Mouse (Mus musculus): ENCODE results near the gene Sec1. TPM values are rescaled to one million over a fixed set of nuclear protein-coding genes. Genes with fewer than 3 reads are reported as not detected.

Sec1 gene
- total and polyA plus RNA-seq, 3 experiments: 0.16 to 0.25 (median 0.16) TPM

GRCm38 (mm10) chr7:45702809-45703520 lies 8.8 kb upstream of the Sec1 start:
- intact Hi-C loops (cut with DNase I): loop anchor here (5.0 kb wide), 3 partner anchors 176 to 1151 kb away; partner anchors contain the start of genes Nr1h2, Plekha4 and Ppp1r15a
- 0 out of 2 replicates have a peak, but pooled peaks cover 3% of the 10 kb centered on the region for H3K27me3 ChIP-seq (ENCODE audit: control insufficient read depth, insufficient read depth, low read length)
- no peak for DNase-seq
- no peak overlapping the region for H3K4me3 ChIP-seq
- no peaks in the 10 kb centered on the region for H3K79me2 ChIP-seq (replicated peaks; ENCODE audit: control insufficient read depth, insufficient read depth, low read length)
- H3K9ac ChIP-seq (ENCODE audit: low read depth, low read length): no peak overlapping the region
- H3K4me1 ChIP-seq (ENCODE audit: control insufficient read depth, insufficient read depth, low read length): peaks cover 9% of the 10 kb centered on the region
- WGBS: 87% methylated on average over 17 of the region's 17 CpGs
- H3K27ac ChIP-seq: no peak overlapping the region
- TF ChIP-seq POLR2A (IDR thresholded peaks at IDR 0.05; ENCODE audit: insufficient read depth, low read depth, low read length): no peak
- no peak for TF ChIP-seq CTCF (IDR thresholded peaks at IDR 0.05)
- no peak for TF ChIP-seq EP300 (IDR thresholded peaks at IDR 0.05; ENCODE audit: insufficient read depth, low read depth, low read length)
- peaks cover 1% of the 10 kb centered on the region; the same call in 1 of the 2 replicates for H3K36me3 ChIP-seq (ENCODE audit: control insufficient read depth, insufficient read depth, low read length)

GRCm38 (mm10) chr7:45702316-45702715 lies 8.1 kb upstream of the Sec1 start:
- Histone ChIP-seq H3K27ac (no peak overlapping the region), H3K79me2 (replicated peaks; ENCODE audit: control insufficient read depth, insufficient read depth, low read length) (no peaks in the 10 kb centered on the region), H3K36me3 (ENCODE audit: control insufficient read depth, insufficient read depth, low read length) (no peaks in the 10 kb centered on the region), H3K9ac (ENCODE audit: low read depth, low read length) (no peak overlapping the region), H3K4me1 (ENCODE audit: control insufficient read depth, insufficient read depth, low read length) (peaks cover 9% of the 10 kb centered on the region), H3K4me3 (no peak overlapping the region), H3K27me3 (ENCODE audit: control insufficient read depth, insufficient read depth, low read length) (0 out of 2 replicates have a peak, but pooled peaks cover 3% of the 10 kb centered on the region)
- no peak for TF ChIP-seq EP300 (IDR thresholded peaks at IDR 0.05; ENCODE audit: insufficient read depth, low read depth, low read length)
- TF ChIP-seq CTCF (IDR thresholded peaks at IDR 0.05): no peak
- no peak for TF ChIP-seq POLR2A (IDR thresholded peaks at IDR 0.05; ENCODE audit: insufficient read depth, low read depth, low read length)
- WGBS: 88% methylated on average over 11 of the region's 11 CpGs
- DNase-seq: no peak
- intact Hi-C loops (cut with DNase I): loop anchor here (5.0 kb wide), 3 partner anchors 175 to 1150 kb away; partner anchors contain the start of genes Nr1h2, Plekha4 and Ppp1r15a

GRCm38 (mm10) chr7:45701607-45702006 lies 7.4 kb upstream of the Sec1 start:
- WGBS: 88% methylated on average over 11 of the region's 11 CpGs

GRCm38 (mm10) chr7:45701072-45701471 lies 6.9 kb upstream of the Sec1 start:
- TF ChIP-seq EP300 (IDR thresholded peaks at IDR 0.05; ENCODE audit: insufficient read depth, low read depth, low read length) (no peak), CTCF (IDR thresholded peaks at IDR 0.05) (no peak), POLR2A (IDR thresholded peaks at IDR 0.05; ENCODE audit: insufficient read depth, low read depth, low read length) (no peak)
- DNase-seq: peak in 1 of 2 experiments; percentile 59
- Histone ChIP-seq H3K27me3 (ENCODE audit: control insufficient read depth, insufficient read depth, low read length) (0 out of 2 replicates have a peak, but pooled peaks cover 3% of the 10 kb centered on the region), H3K27ac (peak overlapping the region; percentile 47), H3K9ac (ENCODE audit: low read depth, low read length) (peak overlapping the region; percentile 18; the same call in 1 of the 2 replicates), H3K4me3 (peak overlapping the region; percentile 44; the same call in 1 of the 2 replicates), H3K4me1 (ENCODE audit: control insufficient read depth, insufficient read depth, low read length) (peaks cover 9% of the 10 kb centered on the region), H3K36me3 (ENCODE audit: control insufficient read depth, insufficient read depth, low read length) (no peaks in the 10 kb centered on the region), H3K79me2 (replicated peaks; ENCODE audit: control insufficient read depth, insufficient read depth, low read length) (no peaks in the 10 kb centered on the region)
- intact Hi-C loops (cut with DNase I): loop anchor here (5.0 kb wide), 3 partner anchors 174 to 1149 kb away; partner anchors contain the start of genes Nr1h2, Plekha4 and Ppp1r15a
- 35% methylated on average over 11 of the region's 11 CpGs for WGBS

More at GRCm38 (mm10) chr7:45701607-45702006, 7.4 kb upstream of the Sec1 start:
- TF ChIP-seq POLR2A (IDR thresholded peaks at IDR 0.05; ENCODE audit: insufficient read depth, low read depth, low read length) (no peak), CTCF (IDR thresholded peaks at IDR 0.05) (no peak), EP300 (IDR thresholded peaks at IDR 0.05; ENCODE audit: insufficient read depth, low read depth, low read length) (no peak)
- H3K27ac ChIP-seq: no peak overlapping the region; the same call in 1 of the 2 replicates
- no peak overlapping the region for H3K9ac ChIP-seq (ENCODE audit: low read depth, low read length)
- H3K4me3 ChIP-seq: no peak overlapping the region
- intact Hi-C loops (cut with DNase I): loop anchor here (5.0 kb wide), 3 partner anchors 174 to 1149 kb away; partner anchors contain the start of genes Nr1h2, Plekha4 and Ppp1r15a
- H3K36me3 ChIP-seq (ENCODE audit: control insufficient read depth, insufficient read depth, low read length): no peaks in the 10 kb centered on the region
- H3K27me3 ChIP-seq (ENCODE audit: control insufficient read depth, insufficient read depth, low read length): 0 out of 2 replicates have a peak, but pooled peaks cover 3% of the 10 kb centered on the region
- H3K4me1 ChIP-seq (ENCODE audit: control insufficient read depth, insufficient read depth, low read length): peaks cover 9% of the 10 kb centered on the region
- DNase-seq: no peak
- no peaks in the 10 kb centered on the region for H3K79me2 ChIP-seq (replicated peaks; ENCODE audit: control insufficient read depth, insufficient read depth, low read length)

GRCm38 (mm10) chr7:45700301-45701015 lies 6.3 kb upstream of the Sec1 start:
- under 1% methylated on average over 20 of the region's 20 CpGs for WGBS
- Histone ChIP-seq H3K4me3 (peak overlapping the region; percentile 44), H3K9ac (ENCODE audit: low read depth, low read length) (peak overlapping the region; percentile 68), H3K27me3 (ENCODE audit: control insufficient read depth, insufficient read depth, low read length) (0 out of 2 replicates have a peak, but pooled peaks cover 3% of the 10 kb centered on the region), H3K27ac (peak overlapping the region; percentile 47), H3K79me2 (replicated peaks; ENCODE audit: control insufficient read depth, insufficient read depth, low read length) (no peaks in the 10 kb centered on the region), H3K36me3 (ENCODE audit: control insufficient read depth, insufficient read depth, low read length) (no peaks in the 10 kb centered on the region), H3K4me1 (ENCODE audit: control insufficient read depth, insufficient read depth, low read length) (peaks cover 9% of the 10 kb centered on the region)
- peak; percentile 79 to 85 for DNase-seq
- TF ChIP-seq CTCF (IDR thresholded peaks at IDR 0.05) (no peak), EP300 (IDR thresholded peaks at IDR 0.05; ENCODE audit: insufficient read depth, low read depth, low read length) (no peak), POLR2A (IDR thresholded peaks at IDR 0.05; ENCODE audit: insufficient read depth, low read depth, low read length) (no peak)
- intact Hi-C loops (cut with DNase I): loop anchor here (5.0 kb wide), 3 partner anchors 173 to 1148 kb away; partner anchors contain the start of genes Nr1h2, Plekha4 and Ppp1r15a

Measured in heart, adult 2 months (tissue).